In genomic region chr12:29226001-29226400, GRCm38 (mm10) we compare ENCODE assay signal across 12 mouse cellular contexts.
"Had no signal": no experiment of that assay in that cellular context is flagged by ENCODE, and none has a peak within 500 bp of the region (broad histone marks: within the 10 kb centered on the region; RNA-seq: fewer than 3 reads in every experiment).

No protein-coding gene starts in this region.

- DNase-seq: kidney, postnatal 14 days; kidney, postnatal 4 days; liver, postnatal 0 days; lung, embryonic 14.5 days; retina, postnatal 1 day; thymus, adult 2 months; thymus, postnatal 14 days; thymus, postnatal 4 days had no signal

- ATAC-seq: intestine, postnatal 0 days; liver, postnatal 0 days; lung, postnatal 0 days; midbrain, embryonic 13.5 days; midbrain, embryonic 16.5 days had no signal
